Mouse (Mus musculus): ENCODE measurements around the gene Morn3.
A peak's percentile ranks its signal among the peaks of the same experiment; 100 is the strongest.

Gene Morn3

DNA sequence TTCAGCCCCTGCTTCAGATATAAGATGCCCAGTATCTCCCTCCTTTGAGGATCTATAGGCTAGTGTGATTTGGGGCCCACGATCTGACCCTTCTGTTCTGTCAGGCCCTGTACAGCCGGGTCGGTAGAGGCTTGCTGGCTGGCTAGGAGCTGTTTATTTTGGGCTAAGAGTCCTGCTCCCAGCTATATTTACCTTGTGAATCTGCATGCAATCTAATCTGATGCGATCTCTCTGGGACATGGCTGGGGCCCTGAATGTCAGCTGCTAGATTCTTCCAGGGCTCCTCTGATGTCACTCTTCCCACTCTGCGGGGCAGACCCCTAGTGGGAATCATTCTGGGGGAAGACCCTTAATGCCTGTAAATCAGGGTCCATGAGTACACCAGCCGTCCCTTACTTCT lies 22.5 kb downstream of the Morn3 start:
- no peak for DNase-seq (ENCODE audit: low spot score in 2 of 2)

- no peak for DNase-seq (ENCODE audit: low spot score in 2 of 2)
Measured at GRCm38 (mm10) chr5:123023049-123023448, 23.8 kb downstream of the Morn3 start.

- DNase-seq (ENCODE audit: low spot score in 2 of 2) = no peak
Measured at GRCm38 (mm10) chr5:123021438-123021837, 25.4 kb downstream of the Morn3 start.

- DNase-seq (ENCODE audit: low spot score in 2 of 2) = no peak
Measured at GRCm38 (mm10) chr5:123020426-123020825, 26.4 kb downstream of the Morn3 start.

GRCm38 (mm10) chr5:123019336-123020016 lies 27.3 kb downstream of the Morn3 start:
- no peak for DNase-seq (ENCODE audit: low spot score in 2 of 2)

DNA sequence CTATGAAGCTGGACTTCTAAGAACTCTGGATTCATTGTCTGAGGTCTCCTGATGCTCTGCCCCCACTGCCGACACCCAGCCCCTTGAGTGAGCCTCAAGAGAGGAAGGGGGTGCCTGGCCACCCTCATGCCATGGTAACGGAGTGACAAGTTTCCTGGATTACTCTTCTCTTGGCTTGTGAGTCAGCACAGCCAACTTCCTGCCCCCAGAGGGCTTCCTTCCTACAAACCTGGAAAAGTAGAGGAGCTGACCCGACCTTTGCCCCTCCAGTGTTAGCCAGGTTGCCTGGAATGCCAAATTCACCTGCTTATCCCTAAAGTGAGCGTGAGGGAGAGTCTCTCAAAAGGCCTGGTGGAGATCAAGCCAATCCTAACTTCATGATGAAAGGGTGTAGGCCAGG lies 29.3 kb downstream of the Morn3 start:
- no peak for DNase-seq (ENCODE audit: low spot score in 2 of 2)

GRCm38 (mm10) chr5:123015915-123016314 lies 30.9 kb downstream of the Morn3 start:
- DNase-seq (ENCODE audit: low spot score in 2 of 2) = no peak

GRCm38 (mm10) chr5:123014753-123015701 lies 31.8 kb downstream of the Morn3 start, which contains the start of gene Orai1:
Gene Orai1, plus strand, starts transcription at chr5:123015074.
- DNase-seq (ENCODE audit: low spot score in 2 of 2) = peak; percentile 97 to 98

DNA sequence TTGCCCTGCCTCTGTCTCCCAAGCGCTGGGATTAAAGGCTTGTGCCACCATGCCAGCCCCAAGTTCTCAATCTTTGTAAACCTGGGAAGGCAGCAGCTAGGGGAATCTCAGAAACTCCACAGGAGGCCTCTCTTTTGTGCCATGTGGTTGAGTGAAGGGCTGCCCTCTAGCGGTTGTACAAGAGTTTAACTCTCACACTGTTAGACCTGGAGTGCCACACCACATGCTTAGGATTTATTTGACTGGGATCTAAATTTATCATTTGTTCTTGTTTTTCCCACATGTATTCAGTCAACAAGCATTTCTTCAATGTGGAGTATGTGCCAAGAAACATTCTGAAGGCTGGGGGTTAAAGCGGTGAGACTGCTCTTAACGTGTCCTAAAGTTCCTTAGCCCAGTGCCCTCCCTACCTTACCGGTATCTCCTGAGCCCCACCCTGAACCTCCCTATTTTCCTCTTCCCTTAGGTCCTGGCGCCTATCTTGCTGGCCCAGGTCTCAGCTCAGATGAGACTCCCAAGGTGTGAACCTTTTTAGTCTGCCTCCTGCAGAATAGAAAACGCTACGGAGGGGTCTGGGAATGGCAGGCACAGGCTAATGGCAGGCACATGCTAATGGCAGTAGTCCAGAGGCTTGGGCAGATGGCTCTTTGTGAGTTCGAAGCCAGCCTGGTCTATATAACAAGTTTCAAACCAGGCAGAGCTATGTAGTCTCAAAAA lies 33.1 kb downstream of the Morn3 start:
- peak in 1 of 2 experiments; percentile 56 for DNase-seq (ENCODE audit: low spot score in 2 of 2)

DNA sequence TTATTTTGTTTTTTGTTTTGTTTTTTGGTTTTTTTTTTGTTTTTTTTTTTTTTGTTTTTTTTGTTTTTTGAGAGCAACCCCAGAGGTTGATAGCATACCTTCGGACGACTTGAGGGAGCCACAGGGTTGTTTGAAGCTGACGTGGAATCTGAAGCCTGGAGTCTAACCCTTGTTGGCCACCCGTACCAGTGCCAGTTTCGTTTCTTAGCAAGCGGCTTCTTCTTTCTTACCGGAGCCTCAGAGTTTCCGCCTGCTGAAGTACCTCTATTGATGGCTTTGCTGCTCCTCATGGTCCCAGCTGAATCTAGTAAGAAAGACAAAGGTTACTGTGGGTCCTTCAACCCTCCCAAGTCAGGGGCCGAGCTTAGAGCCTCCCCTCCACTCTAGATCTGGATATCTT lies 35.1 kb downstream of the Morn3 start:
- no peak for DNase-seq (ENCODE audit: low spot score in 2 of 2)

- DNase-seq (ENCODE audit: low spot score in 2 of 2) = no peak
Measured at GRCm38 (mm10) chr5:123010806-123011205, 36.0 kb downstream of the Morn3 start.

DNA sequence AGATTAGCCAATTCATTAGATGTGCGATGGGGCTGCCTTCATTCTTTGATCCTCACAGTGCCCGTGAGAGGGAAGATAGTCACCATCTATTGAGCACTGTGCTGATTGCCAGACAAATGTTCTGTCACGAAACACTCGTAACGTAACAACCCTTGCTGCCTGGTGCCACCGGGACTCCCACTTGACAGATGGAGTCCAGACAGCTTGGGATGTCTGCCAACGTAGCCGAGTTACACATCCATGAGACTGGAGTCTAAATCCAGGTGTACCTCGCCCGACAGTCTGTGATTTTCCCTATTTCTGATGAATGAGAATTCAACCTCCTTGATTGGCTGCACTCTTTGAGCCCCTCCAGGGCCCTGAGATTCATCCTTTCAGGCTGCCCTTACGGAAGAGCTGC lies 36.9 kb downstream of the Morn3 start:
- DNase-seq (ENCODE audit: low spot score in 2 of 2) = no peak

DNA sequence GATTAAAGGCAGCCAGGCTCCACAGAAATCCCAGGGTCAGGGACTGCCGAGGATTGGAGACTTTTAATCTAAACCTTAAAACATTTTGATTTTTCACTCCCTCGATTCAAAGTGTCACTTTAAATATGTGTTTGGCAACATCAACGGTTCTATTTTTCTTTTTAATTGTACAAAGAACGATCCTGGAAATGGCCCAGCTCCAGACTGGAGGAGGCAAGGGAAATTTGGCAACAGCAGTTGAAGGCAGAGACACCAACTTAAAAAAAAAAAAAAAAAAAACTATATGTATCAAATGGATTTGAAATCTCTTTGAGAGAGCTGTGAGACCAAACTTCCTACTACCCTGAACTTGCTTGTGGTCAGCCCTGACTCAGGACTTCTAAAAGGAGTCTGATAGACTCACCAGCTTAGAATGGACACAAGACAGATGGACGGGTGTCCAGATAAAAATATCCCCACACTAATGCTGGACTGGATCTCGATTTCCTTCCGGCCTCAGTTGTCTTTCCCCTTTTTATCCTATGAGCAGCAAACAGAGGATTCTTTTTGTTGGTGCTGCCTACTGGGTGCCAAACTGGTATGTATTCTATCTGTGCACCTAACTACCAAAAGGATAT lies 37.8 kb downstream of the Morn3 start:
- no peak for DNase-seq (ENCODE audit: low spot score in 2 of 2)

- no peak for DNase-seq (ENCODE audit: low spot score in 2 of 2)
Measured at GRCm38 (mm10) chr5:123005716-123006592, 40.9 kb downstream of the Morn3 start.

- no peak for DNase-seq (ENCODE audit: low spot score in 2 of 2)
Measured at GRCm38 (mm10) chr5:123000901-123001300, 45.9 kb downstream of the Morn3 start.

DNA sequence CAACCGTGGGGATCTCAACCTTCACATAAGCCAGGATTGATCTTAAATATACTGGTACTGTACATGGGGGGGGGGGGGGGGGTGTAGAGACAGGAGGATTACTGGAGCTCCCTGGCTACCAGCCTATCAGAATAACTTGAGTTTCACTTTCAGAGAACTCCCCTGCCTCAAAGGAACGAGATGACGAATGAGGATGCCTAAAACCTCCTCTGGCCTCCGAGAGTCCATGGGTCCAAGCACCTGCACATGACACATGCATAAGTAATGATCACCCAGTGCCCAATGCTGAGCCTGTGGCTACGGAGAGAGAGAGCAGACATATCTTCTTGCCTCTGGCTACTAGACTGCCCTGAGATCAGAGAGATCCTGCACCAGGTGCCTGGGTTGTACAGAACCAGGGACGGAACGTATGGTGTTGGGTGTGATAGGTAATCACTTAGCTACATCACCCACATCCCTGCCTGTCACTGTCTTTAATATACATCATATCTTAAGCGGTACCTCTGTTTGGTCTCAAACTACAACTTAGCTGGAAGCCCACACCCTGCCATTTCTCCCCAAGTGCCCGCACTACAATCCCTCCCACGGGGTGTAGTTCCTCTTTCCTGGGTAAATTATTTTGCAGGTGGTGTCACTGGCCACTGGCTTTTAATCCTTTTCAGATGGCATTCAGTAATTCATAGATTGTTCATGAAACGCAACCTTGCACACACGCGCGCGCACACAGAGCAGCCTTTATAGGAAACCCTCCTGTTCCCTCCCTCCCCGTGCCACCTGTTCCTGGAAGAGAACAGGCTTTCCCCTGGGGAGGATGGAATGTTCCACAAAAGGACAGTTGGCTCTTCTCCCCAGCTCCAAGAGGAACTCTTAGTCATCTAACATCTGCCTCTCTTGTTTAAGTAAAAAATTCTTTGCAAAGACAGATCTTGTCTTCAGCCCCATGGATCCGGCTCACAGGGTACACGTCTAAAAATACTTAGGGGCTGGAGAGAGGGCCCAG lies 49.3 kb downstream of the Morn3 start:
- DNase-seq (ENCODE audit: low spot score in 2 of 2) = no peak

- no peak for DNase-seq (ENCODE audit: low spot score in 2 of 2)
Measured at GRCm38 (mm10) chr5:122994910-122995309, 51.9 kb downstream of the Morn3 start.

GRCm38 (mm10) chr5:122994303-122994846 lies 52.4 kb downstream of the Morn3 start:
- peak; percentile 57 to 79 for DNase-seq (ENCODE audit: low spot score in 2 of 2)

DNA sequence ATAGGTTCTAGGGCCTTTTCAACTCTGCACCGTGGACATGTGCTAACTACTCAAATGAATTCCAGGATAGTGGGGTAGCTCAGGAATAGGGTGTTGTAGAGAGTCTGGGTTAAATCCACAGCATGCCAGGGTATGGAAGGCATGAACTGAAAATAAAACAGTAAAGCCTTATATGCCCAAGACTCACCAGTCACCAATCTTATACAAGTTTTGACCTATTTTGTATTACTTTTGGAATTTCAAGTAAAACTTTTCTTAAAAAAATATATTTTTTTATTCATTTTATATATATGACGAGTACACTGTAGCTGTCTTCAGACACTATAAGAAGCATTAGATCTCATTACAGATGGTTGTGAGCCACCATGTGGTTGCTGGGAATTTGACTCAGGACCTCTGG lies 53.0 kb downstream of the Morn3 start:
- no peak for DNase-seq (ENCODE audit: low spot score in 2 of 2)

Measured in spleen, postnatal 14 days (tissue).